Comparison of ENCODE assay signal across 23 mouse cellular contexts in genomic region chr6:25087167-25087566, GRCm38 (mm10).
DNase-seq lines count a peak whose midpoint lies in the region; ATAC-seq and TF ChIP-seq lines count a peak whose summit lies in the region.
"Had no signal": no experiment of that assay in that cellular context is flagged by ENCODE, and none has a peak within 500 bp of the region (broad histone marks: within the 10 kb centered on the region; RNA-seq: fewer than 3 reads in every experiment).

No protein-coding gene starts in this region.

- no peak overlapping the region for H3K4me2 ChIP-seq in midbrain, postnatal 0 days (ENCODE audit: low read depth, low read length, poor library complexity, severe bottlenecking)
- H3K4me2 ChIP-seq in midbrain, embryonic 14.5 days (ENCODE audit: low read length) = no peak overlapping the region
- H3K4me2 ChIP-seq: embryonic facial prominence, embryonic 15.5 days; forebrain, embryonic 15.5 days; heart, embryonic 13.5 days; hindbrain, embryonic 12.5 days had no signal

- H3K9me3 ChIP-seq in midbrain, postnatal 0 days (ENCODE audit: low read length) = no peaks in the 10 kb centered on the region
- H3K9me3 ChIP-seq in midbrain, embryonic 14.5 days (ENCODE audit: control insufficient read depth, low read length) = no peaks in the 10 kb centered on the region
- H3K9me3 ChIP-seq: embryonic facial prominence, embryonic 15.5 days; forebrain, embryonic 15.5 days; heart, embryonic 13.5 days; hindbrain, embryonic 12.5 days had no signal

- no peaks in the 10 kb centered on the region for H3K4me1 ChIP-seq in midbrain, postnatal 0 days (ENCODE audit: insufficient read depth, low read length)
- H3K4me1 ChIP-seq in midbrain, embryonic 14.5 days (ENCODE audit: control insufficient read depth, insufficient read depth, low read length) = no peaks in the 10 kb centered on the region
- H3K4me1 ChIP-seq: embryonic facial prominence, embryonic 15.5 days; forebrain, embryonic 10.5 days; forebrain, embryonic 15.5 days; heart, embryonic 13.5 days; hindbrain, embryonic 12.5 days had no signal

- DNase-seq in cerebellum, adult 9-11 months = peak; percentile 6
- DNase-seq in cerebellum, adult 11-12 months = no peak
- peak; percentile 12 for DNase-seq in layer of hippocampus, adult 11-12 months (ENCODE audit: low spot score)
- DNase-seq in layer of hippocampus, postnatal 25 days (ENCODE audit: extremely low spot score in 1 of 2, low spot score in 1 of 2) = no peak
- peak; percentile 5 for DNase-seq in midbrain, postnatal 0 days (ENCODE audit: low spot score)
- DNase-seq in midbrain, embryonic 14.5 days = no peak
- peak; percentile 36 for DNase-seq in layer of hippocampus, adult 9-11 months
- DNase-seq: adrenal gland, postnatal 14 days; cerebellum, adult 8-10 months; embryo, embryonic 11 days; gastrocnemius, postnatal 36 days; heart, adult 11 months; heart, postnatal 36 days had no signal

- no peaks in the 10 kb centered on the region for H3K27me3 ChIP-seq in midbrain, postnatal 0 days (ENCODE audit: insufficient read depth, low read length)
- H3K27me3 ChIP-seq in midbrain, embryonic 14.5 days (ENCODE audit: control insufficient read depth, insufficient read depth, low read length) = no peaks in the 10 kb centered on the region
- H3K27me3 ChIP-seq: CH12.LX; embryonic facial prominence, embryonic 15.5 days; forebrain, embryonic 15.5 days; heart, embryonic 13.5 days; hindbrain, embryonic 12.5 days; Patski had no signal

- ATAC-seq in midbrain, postnatal 0 days (ENCODE audit: low FRiP score) = no peak
- no peak for ATAC-seq in midbrain, embryonic 14.5 days (ENCODE audit: low FRiP score, low TSS enrichment)
- ATAC-seq: activated CD4-positive, CD25-positive, alpha-beta regulatory T cell, adult 4 months; forebrain, embryonic 15.5 days; hindbrain, embryonic 16.5 days; Patski had no signal

- H3K27ac ChIP-seq in midbrain, postnatal 0 days (ENCODE audit: low read depth, low read length) = no peak overlapping the region
- H3K27ac ChIP-seq in midbrain, embryonic 14.5 days (replicated peaks; ENCODE audit: low read depth, low read length) = no peak overlapping the region
- H3K27ac ChIP-seq: embryonic facial prominence, embryonic 15.5 days; forebrain, embryonic 10.5 days; forebrain, embryonic 15.5 days; heart, embryonic 13.5 days; hindbrain, embryonic 12.5 days had no signal

- no peak for TF ChIP-seq CTCF in midbrain, postnatal 0 days (IDR thresholded peaks at IDR 0.05)

- no peak overlapping the region for H3K4me3 ChIP-seq in midbrain, postnatal 0 days (ENCODE audit: low read depth, low read length)
- H3K4me3 ChIP-seq in midbrain, embryonic 14.5 days (replicated peaks; ENCODE audit: low read depth, low read length) = no peak overlapping the region
- H3K4me3 ChIP-seq: embryonic facial prominence, embryonic 15.5 days; erythroblast, embryonic 14.5 days; forebrain, embryonic 10.5 days; forebrain, embryonic 15.5 days; heart, embryonic 13.5 days; hindbrain, embryonic 12.5 days had no signal

- 70% methylated on average over 1 of the region's 1 CpGs for WGBS in midbrain, postnatal 0 days
- WGBS in midbrain, embryonic 14.5 days = 81% methylated on average over 1 of the region's 1 CpGs

- no peak overlapping the region for H3K9ac ChIP-seq in midbrain, postnatal 0 days (replicated peaks; ENCODE audit: low read length, poor library complexity, severe bottlenecking)
- no peak overlapping the region for H3K9ac ChIP-seq in midbrain, embryonic 14.5 days (replicated peaks; ENCODE audit: low read length)
- H3K9ac ChIP-seq: embryonic facial prominence, embryonic 15.5 days; forebrain, embryonic 15.5 days; heart, embryonic 13.5 days; hindbrain, embryonic 12.5 days had no signal

- no peaks in the 10 kb centered on the region for H3K36me3 ChIP-seq in midbrain, postnatal 0 days (ENCODE audit: insufficient read depth, low read length)
- no peaks in the 10 kb centered on the region for H3K36me3 ChIP-seq in midbrain, embryonic 14.5 days (ENCODE audit: control insufficient read depth, insufficient read depth, low read length)
- H3K36me3 ChIP-seq: embryonic facial prominence, embryonic 15.5 days; forebrain, embryonic 10.5 days; forebrain, embryonic 15.5 days; heart, embryonic 13.5 days; hindbrain, embryonic 12.5 days had no signal

Comparison
In these comparisons a context has a peak if more than half of its experiments do, and no peak if none do; other contexts are left out.
1. DNase-seq: peak in cerebellum, adult 9-11 months (single experiment), layer of hippocampus, adult 11-12 months (single experiment), midbrain, postnatal 0 days (single experiment) and layer of hippocampus, adult 9-11 months (single experiment); none in cerebellum, adult 11-12 months (single experiment), layer of hippocampus, postnatal 25 days (0 of 2) and midbrain, embryonic 14.5 days (single experiment).